Mouse (Mus musculus) midbrain, embryonic 14.5 days (tissue): ENCODE data around the gene Nckap5. TPM values are rescaled to one million over a fixed set of nuclear protein-coding genes. Genes with fewer than 3 reads are reported as not detected.
"Not testable (repeated sequence)": the region's sequence is repeated elsewhere in the genome, so short reads cannot be mapped to it uniquely, and the experiment has no call there.

Experiments
- ATAC-seq: fragments of 200-750 bp; cut with Nextera tagmentation; 2 replicates; pipeline ENCODE4 v1.8.0; 2017; ENCODE audit warnings: moderate number of reproducible peaks, moderate library complexity; ENCODE audit not compliant: low FRiP score, low TSS enrichment
- DNase-seq: peaks from one replicate; pipeline ENCODE4 v3.0.0-alpha.2; 2015
- H3K27ac ChIP-seq: fragments of 300-500 bp; sonication (generic); replicated peaks from 2 replicates; pipeline ENCODE4 v1.5.1; 2014; ENCODE audit warnings: mild to moderate bottlenecking, low read depth, low read length, moderate library complexity
- H3K27me3 ChIP-seq: fragments of 300-500 bp; sonication (generic); 2 replicates; pipeline ENCODE4 v1.6.1; 2014; ENCODE audit warnings: low read length, control low read depth, mixed read lengths; ENCODE audit not compliant: control insufficient read depth, insufficient read depth
- H3K36me3 ChIP-seq: fragments of 300-500 bp; sonication (generic); 2 replicates; pipeline ENCODE4 v1.6.1; 2014; ENCODE audit warnings: low read length, control low read depth; ENCODE audit not compliant: control insufficient read depth, insufficient read depth
- H3K4me1 ChIP-seq: fragments of 300-500 bp; sonication (generic); 2 replicates; pipeline ENCODE4 v1.6.1; 2014; ENCODE audit warnings: mild to moderate bottlenecking, antibody characterized with exemption, low read length, control low read depth; ENCODE audit not compliant: control insufficient read depth, insufficient read depth
- H3K4me2 ChIP-seq: fragments of 300-500 bp; sonication (generic); 2 replicates; pipeline ENCODE4 v1.6.1; 2014; ENCODE audit warnings: mild to moderate bottlenecking, low read length, moderate library complexity
- H3K4me3 ChIP-seq: fragments of 300-500 bp; sonication (generic); replicated peaks from 2 replicates; pipeline ENCODE4 v1.5.1; 2014; ENCODE audit warnings: low read depth, low read length
- H3K9ac ChIP-seq: fragments of 300-500 bp; sonication (generic); replicated peaks from 2 replicates; pipeline ENCODE4 v1.6.1; 2014; ENCODE audit warnings: mild to moderate bottlenecking, low read length, moderate library complexity
- H3K9me3 ChIP-seq: fragments of 300-500 bp; sonication (generic); 2 replicates; pipeline ENCODE4 v1.6.1; 2016; ENCODE audit warnings: low read length, control low read depth, mixed read lengths; ENCODE audit not compliant: control insufficient read depth
- WGBS: fragments of 180-500 bp; shearing (Covaris S2); extraction: QIAGEN DNeasy Blood & Tissue Kit; methylation state at CpG from one replicate; pipeline ENCODE4 v1.1.7; 2014; 5-methylcytosine and 5-hydroxymethylcytosine counted together
- polyA plus RNA-seq: library from polyadenylated mRNA; unstranded; fragments of >200 nt; fragmentation: Nextera tagmentation; extraction: Ambion mirVana; gene quantifications from 2 replicates; pipeline ENCODE4 v1.2.1, GENCODE M21; 2014

Nckap5 gene
- polyA plus RNA-seq, 1 experiment from 2014 or later = 14.6 TPM

GRCm38 (mm10) chr1:126024518-126024917 lies 806.1 kb downstream of the Nckap5 start:
- no peaks in the 10 kb centered on the region for H3K27me3 ChIP-seq
- no peaks in the 10 kb centered on the region for H3K9me3 ChIP-seq
- no peaks in the 10 kb centered on the region for H3K4me1 ChIP-seq
- no peaks in the 10 kb centered on the region for H3K36me3 ChIP-seq
- no peak overlapping the region for H3K4me3 ChIP-seq
- no peak for ATAC-seq
- peak; percentile 51 for DNase-seq
- no peak overlapping the region for H3K4me2 ChIP-seq
- no peak overlapping the region for H3K9ac ChIP-seq
- no peak overlapping the region for H3K27ac ChIP-seq
- 81% methylated on average over 6 of the region's 6 CpGs for WGBS

DNA sequence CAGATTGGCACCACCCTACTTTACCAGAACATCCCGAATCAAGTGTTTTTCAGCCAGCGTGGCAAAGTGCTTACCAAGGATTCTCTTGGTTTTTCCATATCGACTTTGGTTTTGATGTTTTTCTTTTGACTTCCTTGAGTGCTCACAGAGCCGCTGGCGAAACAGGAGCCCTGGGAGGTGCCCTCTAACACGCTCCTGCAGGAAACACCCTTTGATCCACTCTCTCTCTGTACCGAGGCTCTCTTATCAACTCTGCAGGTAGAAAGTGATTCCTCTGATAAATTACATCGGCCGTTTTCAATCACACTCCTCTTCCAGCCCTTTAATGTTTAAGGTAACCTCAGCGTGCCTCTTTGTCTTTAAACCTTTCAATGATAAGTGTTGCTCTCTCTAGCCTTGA lies 807.6 kb downstream of the Nckap5 start:
- ATAC-seq = no peak
- H3K36me3 ChIP-seq = no peaks in the 10 kb centered on the region
- 69% methylated on average over 10 of the region's 10 CpGs for WGBS
- H3K27me3 ChIP-seq = no peaks in the 10 kb centered on the region
- no peak overlapping the region for H3K4me2 ChIP-seq
- no peak overlapping the region for H3K4me3 ChIP-seq
- H3K9ac ChIP-seq = no peak overlapping the region
- peak; percentile 46 for DNase-seq
- no peaks in the 10 kb centered on the region for H3K9me3 ChIP-seq
- H3K4me1 ChIP-seq = no peaks in the 10 kb centered on the region
- no peak overlapping the region for H3K27ac ChIP-seq

DNA sequence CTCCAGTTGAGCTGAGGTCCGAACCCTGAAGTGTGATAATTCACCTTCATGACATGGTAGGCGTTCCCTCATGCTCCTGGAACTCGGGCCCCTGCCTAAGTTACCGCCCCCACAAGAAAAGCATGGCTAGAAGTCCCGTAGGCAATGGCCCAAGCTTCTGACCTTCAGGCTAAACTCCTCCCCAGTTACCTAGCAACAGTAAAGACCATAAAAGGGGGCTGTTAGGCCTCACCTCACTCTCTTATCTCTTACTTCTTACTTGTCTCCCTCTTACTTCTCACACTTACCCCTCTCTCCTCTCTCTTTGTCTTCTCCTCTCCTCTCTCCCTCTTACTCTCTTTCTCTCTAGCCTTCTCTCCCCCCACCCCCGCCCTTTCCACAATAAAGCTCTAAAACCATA lies 811.9 kb downstream of the Nckap5 start:
- ATAC-seq, DNase-seq, H3K4me3 ChIP-seq, H3K36me3 ChIP-seq, H3K9ac ChIP-seq, H3K27ac ChIP-seq, H3K27me3 ChIP-seq, H3K4me2 ChIP-seq, H3K4me1 ChIP-seq, H3K9me3 ChIP-seq: not testable (repeated sequence)
- 76% methylated on average over 6 of the region's 6 CpGs for WGBS

GRCm38 (mm10) chr1:126011661-126012091 lies 818.9 kb downstream of the Nckap5 start:
- Histone ChIP-seq H3K27me3 (no peaks in the 10 kb centered on the region), H3K36me3 (no peaks in the 10 kb centered on the region), H3K4me1 (no peaks in the 10 kb centered on the region), H3K4me2 (no peak overlapping the region), H3K9me3 (no peaks in the 10 kb centered on the region), H3K4me3 (no peak overlapping the region), H3K27ac (no peak overlapping the region), H3K9ac (no peak overlapping the region)
- peak; percentile 23 for DNase-seq
- ATAC-seq = 0 out of 2 replicates have a peak, but pooled peaks have one; percentile 31
- 45% methylated on average over 5 of the region's 5 CpGs for WGBS

DNA sequence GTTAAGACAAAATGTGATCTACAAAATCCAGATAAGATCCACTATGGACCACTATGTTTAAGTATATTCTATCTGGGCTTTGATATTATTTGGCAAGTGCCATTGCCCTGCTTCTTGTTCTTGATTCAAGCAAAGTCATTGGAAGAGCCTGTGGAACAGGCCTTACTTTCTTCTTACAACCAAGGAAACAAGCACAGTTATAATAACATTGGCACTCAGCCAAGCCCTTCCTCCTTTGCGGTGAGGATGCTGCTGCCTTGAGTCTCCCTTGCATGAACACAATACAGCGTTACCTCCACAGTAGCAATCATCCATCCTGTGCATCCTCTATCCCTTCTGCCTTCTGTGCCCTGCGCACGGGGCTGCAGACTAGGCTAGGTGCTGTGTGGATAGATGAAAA lies 823.0 kb downstream of the Nckap5 start:
- H3K9me3 ChIP-seq = no peaks in the 10 kb centered on the region
- H3K27ac ChIP-seq = no peak overlapping the region
- peak; percentile 52 for DNase-seq
- no peaks in the 10 kb centered on the region for H3K36me3 ChIP-seq
- ATAC-seq = no peak
- whole genome bisulfite sequencing = 79% methylated on average over 4 of the region's 4 CpGs
- H3K4me3 ChIP-seq = no peak overlapping the region
- no peaks in the 10 kb centered on the region for H3K4me1 ChIP-seq
- H3K9ac ChIP-seq = no peak overlapping the region
- no peaks in the 10 kb centered on the region for H3K27me3 ChIP-seq
- no peak overlapping the region for H3K4me2 ChIP-seq

DNA sequence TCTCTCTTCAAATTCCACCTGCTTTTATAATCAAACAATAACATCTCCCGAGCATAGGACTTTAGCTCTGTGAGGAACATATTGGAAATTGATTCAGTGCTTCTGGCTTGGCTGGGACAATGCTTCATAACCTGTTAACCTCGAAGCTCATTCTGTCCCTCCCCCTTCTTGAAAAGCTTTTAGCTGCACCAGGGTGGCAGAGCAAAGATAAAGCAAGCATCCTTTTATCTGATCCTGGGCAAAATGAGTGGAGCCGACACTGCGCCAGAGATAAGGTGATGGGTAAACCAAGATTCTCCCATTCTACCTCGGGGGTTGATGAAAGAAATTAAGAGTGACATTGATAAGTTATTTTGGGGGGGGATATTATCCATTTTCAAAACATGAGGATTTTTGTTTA lies 824.9 kb downstream of the Nckap5 start:
- no peaks in the 10 kb centered on the region for H3K4me1 ChIP-seq
- H3K4me2 ChIP-seq = no peak overlapping the region
- ATAC-seq = no peak
- 64% methylated on average over 5 of the region's 5 CpGs for WGBS
- no peak overlapping the region for H3K4me3 ChIP-seq
- no peak overlapping the region for H3K27ac ChIP-seq
- H3K36me3 ChIP-seq = no peaks in the 10 kb centered on the region
- H3K27me3 ChIP-seq = no peaks in the 10 kb centered on the region
- peak; percentile 6 for DNase-seq
- H3K9ac ChIP-seq = no peak overlapping the region
- no peaks in the 10 kb centered on the region for H3K9me3 ChIP-seq

DNA sequence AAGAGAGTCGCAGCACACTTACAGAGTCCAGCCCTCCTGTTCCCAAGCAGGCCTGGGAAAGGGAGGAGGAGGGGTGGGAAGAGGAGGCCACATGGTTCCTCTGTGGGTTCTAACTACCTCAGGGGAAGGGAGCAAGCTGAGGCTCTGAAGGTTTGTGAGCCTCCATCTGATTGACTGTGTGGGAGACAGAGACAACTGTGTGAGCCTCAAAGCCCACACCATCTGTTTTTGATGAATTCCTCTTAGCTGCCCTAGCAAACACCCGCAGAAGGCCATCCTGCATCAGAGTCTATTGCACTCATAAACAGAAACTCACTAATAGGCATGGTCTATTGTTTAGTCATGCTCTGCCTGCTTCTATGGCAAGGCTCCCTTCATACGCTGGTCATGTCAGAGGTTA lies 834.1 kb downstream of the Nckap5 start:
- ATAC-seq = peak; percentile 17; the same call in 1 of the 2 replicates

DNA sequence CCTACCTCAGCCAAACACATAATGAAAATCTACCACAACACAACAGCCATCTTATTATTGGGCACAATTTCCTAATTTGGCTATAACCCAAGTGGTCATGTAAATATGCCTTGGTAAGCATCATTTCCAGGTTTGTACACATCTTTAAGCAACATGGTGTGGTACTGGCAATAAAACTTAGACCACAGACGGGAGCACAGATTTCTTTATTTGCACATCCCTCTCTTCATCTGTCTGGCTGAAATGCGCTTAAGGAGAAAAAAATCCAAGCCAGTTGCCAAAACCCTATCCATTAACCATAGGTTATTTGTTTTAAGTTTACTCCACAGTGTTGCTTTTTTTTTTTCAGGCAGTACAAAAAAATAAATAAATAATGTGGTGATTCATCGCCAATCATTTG lies 842.8 kb downstream of the Nckap5 start:
- ATAC-seq = no peak
- no peaks in the 10 kb centered on the region for H3K9me3 ChIP-seq
- H3K4me3 ChIP-seq = no peak overlapping the region
- 91% methylated on average over 3 of the region's 3 CpGs for WGBS
- no peak overlapping the region for H3K27ac ChIP-seq
- H3K4me2 ChIP-seq = no peak overlapping the region
- H3K27me3 ChIP-seq = no peaks in the 10 kb centered on the region
- H3K4me1 ChIP-seq = peaks cover 4% of the 10 kb centered on the region; the same call in 1 of the 2 replicates
- H3K36me3 ChIP-seq = no peaks in the 10 kb centered on the region
- H3K9ac ChIP-seq = no peak overlapping the region
- no peak for DNase-seq

More for the DNA sequence above, 834.1 kb downstream of the Nckap5 start:
- Histone ChIP-seq H3K36me3 (no peaks in the 10 kb centered on the region), H3K27ac (no peak overlapping the region), H3K4me1 (no peaks in the 10 kb centered on the region), H3K9me3 (no peaks in the 10 kb centered on the region), H3K4me3 (no peak overlapping the region), H3K27me3 (no peaks in the 10 kb centered on the region), H3K4me2 (no peak overlapping the region), H3K9ac (no peak overlapping the region)
- peak; percentile 27 for DNase-seq
- WGBS = 37% methylated on average over 3 of the region's 3 CpGs

DNA sequence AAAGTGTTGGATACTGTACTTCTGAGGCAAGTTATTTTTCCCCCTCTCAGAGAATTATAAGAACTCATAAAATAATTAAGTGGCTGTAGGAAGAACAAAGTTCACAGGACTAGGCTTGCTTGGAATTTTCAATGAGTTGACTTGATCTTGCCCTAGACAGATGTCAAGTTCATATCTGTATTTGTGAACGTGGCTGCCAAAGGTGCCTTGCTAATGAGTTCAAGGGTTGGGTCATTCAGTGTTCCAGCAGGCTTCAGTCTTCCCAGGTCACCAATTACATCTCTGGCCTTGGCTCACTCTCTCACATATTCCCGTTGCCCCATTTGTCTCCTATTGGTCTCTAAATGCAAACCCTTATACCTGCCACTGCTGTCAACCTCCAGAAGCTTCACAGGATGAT lies 846.0 kb downstream of the Nckap5 start:
- no peak for DNase-seq
- no peak for ATAC-seq
- H3K4me2 ChIP-seq = no peak overlapping the region
- H3K36me3 ChIP-seq = no peaks in the 10 kb centered on the region
- no peak overlapping the region for H3K9ac ChIP-seq
- H3K27me3 ChIP-seq = no peaks in the 10 kb centered on the region
- WGBS = 76% methylated on average over 2 of the region's 2 CpGs
- no peaks in the 10 kb centered on the region for H3K9me3 ChIP-seq
- H3K4me1 ChIP-seq = no peaks in the 10 kb centered on the region; the same call in 1 of the 2 replicates
- H3K4me3 ChIP-seq = no peak overlapping the region
- H3K27ac ChIP-seq = no peak overlapping the region
